Mouse (Mus musculus) brain, embryonic 14.5 days (tissue): ENCODE data around the gene Unc13c. TPM values are rescaled to one million over a fixed set of nuclear protein-coding genes. Genes with fewer than 3 reads are reported as not detected.
A peak's percentile ranks its signal among the peaks of the same experiment; 100 is the strongest.

Experiments
- DNase-seq: peaks from one replicate; pipeline ENCODE4 v3.0.0-alpha.2; 2011; ENCODE audit warnings: low read depth
- CTCF ChIP-seq: fragments of 200-500 bp; IDR thresholded peaks from 2 replicates; pipeline ENCODE4 v1.5.1; 2012; ENCODE audit warnings: inconsistent platforms, mild to moderate bottlenecking, moderate library complexity, borderline replicate concordance; ENCODE audit not compliant: insufficient read depth, insufficient read length; ENCODE audit errors: extremely low read depth
- POLR2A ChIP-seq: fragments of 200-500 bp; IDR thresholded peaks from 2 replicates; pipeline ENCODE4 v1.6.1; 2012; ENCODE audit warnings: mild to moderate bottlenecking, inconsistent platforms, borderline replicate concordance; ENCODE audit not compliant: poor library complexity, insufficient read depth, insufficient read length, severe bottlenecking; ENCODE audit errors: extremely low read depth
- polyA plus RNA-seq: library from polyadenylated mRNA; depleted of rRNA; stranded (reverse); fragments of >200 nt; gene quantifications from 2 replicates; pipeline ENCODE4 v1.2.3, GENCODE M21; 2012; rRNA removed

The Unc13c gene
- polyA plus RNA-seq, 1 experiment = 2.8 TPM

DNA sequence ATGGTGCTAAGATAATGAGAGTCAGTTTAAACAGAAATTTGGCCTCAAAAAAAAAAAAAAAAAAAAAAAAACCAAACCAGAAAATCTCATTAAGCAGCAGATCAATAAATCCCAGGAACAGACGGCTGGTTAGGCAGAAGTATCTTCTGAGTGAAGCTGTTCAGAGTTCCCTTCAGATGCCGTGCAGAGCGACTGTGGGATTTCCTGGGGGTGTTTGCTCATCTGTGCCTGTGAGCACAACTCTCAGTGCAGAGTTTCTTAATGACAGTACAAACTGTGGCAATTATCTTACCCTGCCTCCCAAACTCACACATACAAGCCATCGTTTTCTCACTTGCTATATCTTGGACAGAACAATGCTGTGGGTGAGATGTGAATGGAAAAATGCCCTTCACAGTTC lies 403.2 kb downstream of the Unc13c start:
- peak; percentile 12 for DNase-seq
- TF ChIP-seq CTCF (no peak), POLR2A (no peak)

DNA sequence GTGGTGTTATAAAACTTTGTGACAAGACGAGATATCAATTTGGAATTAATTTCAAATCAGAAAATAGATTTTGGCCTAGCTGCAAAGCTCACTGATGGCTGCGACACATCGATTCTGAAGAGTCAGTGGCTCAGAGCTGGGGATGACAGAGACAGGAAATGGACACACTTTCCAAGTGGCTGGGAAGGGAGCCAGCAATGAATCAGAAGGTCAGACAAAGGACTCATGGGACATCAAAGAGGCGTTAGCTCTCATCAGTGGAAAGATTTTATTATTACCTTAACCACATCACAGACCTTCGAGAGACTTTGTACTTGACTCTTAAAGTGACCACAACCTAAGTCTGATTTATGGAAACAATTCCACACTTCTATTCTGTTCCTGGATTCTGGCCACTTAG lies 408.7 kb downstream of the Unc13c start:
- peak; percentile 40 for DNase-seq

DNA sequence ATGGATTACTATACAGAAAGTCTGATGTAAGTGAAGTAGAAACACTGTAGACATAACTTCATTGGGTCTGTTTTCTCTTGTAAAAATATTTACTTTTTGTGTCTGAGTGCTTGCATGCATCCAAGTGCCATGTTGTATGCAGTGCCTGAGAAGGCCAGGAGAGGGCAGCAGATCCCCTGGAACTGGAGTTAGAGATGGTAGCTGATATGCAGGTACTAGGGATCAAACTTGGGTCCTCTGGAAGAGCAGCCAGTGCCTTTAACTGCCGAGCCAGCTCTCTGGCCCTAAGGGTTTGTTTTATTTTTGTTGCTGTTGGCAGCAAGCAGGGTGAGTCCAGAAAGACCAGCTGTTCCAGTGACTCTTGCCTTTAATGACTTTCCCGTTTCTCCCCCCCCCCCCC lies 411.0 kb downstream of the Unc13c start:
- DNase-seq = peak; percentile 37
- TF ChIP-seq POLR2A = no peak
- peak; percentile 64; the same call in 1 of the 2 replicates for TF ChIP-seq CTCF

More for the DNA sequence above, 408.7 kb downstream of the Unc13c start:
- TF ChIP-seq CTCF = no peak
- no peak for TF ChIP-seq POLR2A

DNA sequence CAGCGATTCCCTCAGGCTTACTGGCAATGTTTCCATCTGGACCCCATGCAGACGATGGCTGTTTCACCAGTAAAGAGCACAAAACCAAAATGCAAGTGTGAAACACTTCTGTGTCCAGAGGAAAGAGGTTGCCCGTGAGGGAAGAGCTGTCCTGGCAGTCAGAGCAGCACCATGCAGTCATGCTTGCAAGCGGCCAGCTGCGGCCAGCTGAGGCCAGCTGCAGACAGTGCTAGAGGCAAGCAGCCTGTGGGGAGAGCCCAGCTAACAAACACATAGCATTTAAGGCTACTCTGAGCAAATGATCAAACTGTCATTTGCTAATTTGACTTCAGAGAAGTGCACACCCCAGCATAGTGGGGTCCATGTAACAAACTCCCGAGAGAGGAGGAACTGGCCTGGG lies 413.4 kb downstream of the Unc13c start:
- no peak for TF ChIP-seq POLR2A
- no peak for TF ChIP-seq CTCF
- DNase-seq = no peak

DNA sequence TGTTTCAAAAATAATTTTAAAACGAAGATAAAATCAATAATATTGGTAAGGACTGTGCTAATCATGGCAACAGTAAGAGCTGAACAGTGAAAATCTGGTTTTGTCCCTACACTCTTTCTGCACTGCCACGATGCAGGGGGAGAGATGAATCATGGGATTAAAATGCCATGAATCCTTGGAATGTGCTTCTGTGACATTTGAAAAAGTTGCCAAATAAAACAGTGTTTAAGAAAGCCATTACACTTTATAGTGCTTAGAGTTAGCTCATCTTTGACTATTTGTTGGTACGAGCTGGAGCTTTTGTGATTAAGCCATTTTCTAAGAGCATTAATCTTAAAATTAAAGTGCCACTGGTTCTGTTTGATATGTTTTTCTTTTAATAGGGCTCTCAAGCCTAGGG lies 496.2 kb downstream of the Unc13c start:
- no peak for DNase-seq
- TF ChIP-seq CTCF = no peak
- no peak for TF ChIP-seq POLR2A

DNA sequence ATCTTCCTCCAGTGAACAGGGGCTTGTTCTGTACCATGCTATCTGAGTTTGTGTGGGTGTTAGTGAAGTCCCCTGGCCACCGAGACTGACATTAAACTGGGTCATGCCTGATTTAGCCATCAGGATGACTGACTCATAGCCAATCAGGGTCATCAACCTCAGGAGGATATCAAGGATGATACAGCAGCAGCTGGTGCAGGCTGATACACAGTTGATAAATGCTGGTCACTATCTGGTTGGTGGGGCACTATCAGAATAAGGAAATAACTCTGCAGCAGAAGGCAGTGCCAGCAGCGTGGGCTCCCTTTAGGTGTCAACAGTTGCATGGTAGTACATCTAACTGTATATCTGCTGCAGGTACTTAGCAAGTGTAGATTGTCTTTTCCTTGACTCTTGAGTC lies 506.7 kb downstream of the Unc13c start:
- no peak for TF ChIP-seq POLR2A
- TF ChIP-seq CTCF = no peak
- no peak for DNase-seq

DNA sequence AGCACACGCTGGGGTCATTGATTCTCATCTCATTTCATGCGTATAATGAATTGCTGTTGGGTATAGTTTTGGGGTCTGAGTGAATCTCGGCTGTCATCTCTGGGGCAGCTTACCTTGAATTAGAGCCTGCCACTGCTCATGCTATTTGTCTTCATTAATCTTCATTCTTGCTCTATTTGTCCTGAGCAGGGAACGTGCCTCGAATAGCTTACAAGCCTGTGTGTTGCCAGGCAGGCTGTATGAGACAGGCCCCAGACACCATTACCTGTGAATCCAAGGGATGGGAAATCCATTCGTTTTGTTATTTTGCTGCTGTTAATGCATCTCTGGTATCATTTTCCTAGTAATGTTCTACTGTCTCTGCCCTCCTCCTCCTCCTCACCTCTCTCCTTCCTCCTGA lies 518.8 kb downstream of the Unc13c start:
- DNase-seq = peak; percentile 43
- TF ChIP-seq POLR2A = no peak
- no peak for TF ChIP-seq CTCF

DNA sequence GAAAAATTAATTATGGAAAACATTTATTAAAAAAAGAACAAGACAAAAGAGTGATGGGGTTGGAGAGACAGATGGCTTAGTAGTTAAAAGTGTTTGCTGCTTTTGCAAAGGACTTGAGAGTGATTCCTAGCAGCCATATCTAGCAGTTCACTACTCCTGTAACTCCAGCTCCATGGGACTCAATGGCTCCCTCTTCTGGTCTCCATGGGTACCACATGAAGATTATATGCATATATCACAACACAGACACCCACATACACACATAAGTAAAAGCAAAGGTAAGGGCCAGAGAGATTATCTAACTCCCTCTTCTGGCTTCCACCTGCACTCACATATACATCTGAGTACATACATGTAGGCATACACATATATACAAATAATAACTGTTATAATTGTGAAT lies 519.5 kb downstream of the Unc13c start:
- no peak for DNase-seq
- peak; percentile 16; the same call in 1 of the 2 replicates for TF ChIP-seq CTCF
- TF ChIP-seq POLR2A = no peak

DNA sequence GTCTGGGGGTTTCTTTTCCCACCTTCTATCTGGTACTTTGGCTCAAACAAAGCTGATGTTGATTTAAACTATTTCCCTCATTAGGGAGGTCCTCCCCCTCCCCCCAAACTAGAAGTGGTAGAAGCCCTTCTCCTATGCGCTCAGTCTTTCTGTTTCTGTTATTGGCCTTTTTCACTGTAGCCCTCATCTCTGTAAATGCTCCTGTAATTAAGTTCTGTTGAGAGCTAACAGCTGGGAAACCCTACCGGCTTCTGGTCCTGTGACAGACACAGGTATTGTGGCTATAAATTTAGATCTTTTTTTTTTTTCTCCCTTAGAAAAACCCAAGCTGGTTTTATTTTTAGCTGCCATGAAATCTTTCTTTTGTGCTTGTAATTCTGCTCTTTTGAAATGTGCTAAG lies 536.8 kb downstream of the Unc13c start:
- TF ChIP-seq POLR2A = no peak
- TF ChIP-seq CTCF = no peak
- DNase-seq = no peak

Other genes with a start within 250 kb of the Unc13c start
- 0.25 and 0.37 TPM in 2 replicates for gene Wdr72, start 141.4 kb upstream of the Unc13c start, polyA plus RNA-seq